Mouse (Mus musculus): ENCODE data around the gene Nrgn. TPM values are rescaled to one million over a fixed set of nuclear protein-coding genes. Genes with fewer than 3 reads are reported as not detected.

The Nrgn gene
- total and polyA plus RNA-seq, 3 experiments = 149 to 2,443 (median 474) TPM

DNA sequence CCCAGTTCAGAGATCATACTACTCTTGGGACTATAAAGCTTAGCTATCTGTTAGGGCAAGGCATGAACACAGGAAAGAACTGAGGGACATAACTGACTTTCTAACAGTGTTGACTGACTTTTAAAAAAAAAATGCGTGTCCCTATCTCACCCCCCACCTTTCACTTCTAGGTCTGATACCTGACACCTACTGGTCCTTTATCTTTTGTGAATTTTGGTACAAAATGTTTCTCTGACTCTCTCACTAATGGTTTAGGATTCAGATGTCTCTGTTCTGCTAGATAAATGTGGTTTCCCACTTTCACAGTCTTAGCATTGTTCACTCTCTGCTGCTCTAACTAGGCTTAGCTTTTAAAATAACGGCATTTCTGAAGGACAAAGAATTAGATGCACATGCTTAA, 39.3 kb upstream of the Nrgn start:
- no peak for DNase-seq (ENCODE audit: low spot score)
- no peaks in the 10 kb centered on the region for H3K36me3 ChIP-seq (replicated peaks)
- no peak overlapping the region for H3K4me3 ChIP-seq (ENCODE audit: low read depth, low read length)
- H3K27me3 ChIP-seq (ENCODE audit: insufficient read depth, low read length) = no peaks in the 10 kb centered on the region
- TF ChIP-seq TAL1 (conservative IDR thresholded peaks at IDR 0.05; ENCODE audit: low read depth, low read length) (peak; percentile 58), GATA2 (IDR thresholded peaks at IDR 0.05; ENCODE audit: borderline replicate concordance, low read depth, low read length) (no peak), CTCF (IDR thresholded peaks at IDR 0.05; ENCODE audit: low read depth, low read length) (no peak), GATA1 (IDR thresholded peaks at IDR 0.05; ENCODE audit: borderline replicate concordance, low read length) (no peak), POLR2AphosphoS5 (IDR thresholded peaks at IDR 0.05; ENCODE audit: insufficient replicate concordance, low read depth, low read length) (no peak)
- peaks cover 53% of the 10 kb centered on the region for H3K4me1 ChIP-seq (ENCODE audit: insufficient read depth, low read depth, low read length)
- peaks cover 5% of the 10 kb centered on the region for H3K9me3 ChIP-seq (replicated peaks)
- peak; percentile 69 for ATAC-seq (ENCODE audit: extremely low read depth, insufficient number of reproducible peaks, low FRiP score, poor library complexity, severe bottlenecking)

DNA sequence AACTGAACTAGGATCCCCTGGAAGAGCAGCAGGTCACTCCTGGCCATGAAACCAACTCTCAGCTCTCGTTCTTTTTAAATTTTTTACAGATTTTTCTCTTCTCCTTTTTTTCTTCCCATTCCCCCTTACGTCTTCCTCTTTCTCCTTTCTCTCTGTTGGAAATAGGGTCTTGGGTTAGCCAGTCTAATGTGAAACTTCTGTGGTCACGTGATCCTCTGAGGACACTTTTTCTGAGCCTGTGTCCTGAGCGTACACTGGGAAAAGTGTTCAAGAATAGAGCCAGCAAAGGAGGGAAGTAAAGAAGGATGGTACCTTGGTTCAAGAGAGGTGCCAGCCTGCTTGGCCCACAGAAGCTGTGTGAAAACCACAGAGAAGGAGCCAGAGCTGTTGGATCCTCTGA, 37.7 kb upstream of the Nrgn start:
- no peaks in the 10 kb centered on the region for H3K27me3 ChIP-seq (ENCODE audit: insufficient read depth, low read length)
- ATAC-seq (ENCODE audit: extremely low read depth, insufficient number of reproducible peaks, low FRiP score, poor library complexity, severe bottlenecking) = no peak
- H3K4me1 ChIP-seq (ENCODE audit: insufficient read depth, low read depth, low read length) = peaks cover 45% of the 10 kb centered on the region
- no peak overlapping the region for H3K4me3 ChIP-seq (ENCODE audit: low read depth, low read length)
- no peak for DNase-seq (ENCODE audit: low spot score)
- H3K36me3 ChIP-seq (replicated peaks) = no peaks in the 10 kb centered on the region
- H3K9me3 ChIP-seq (replicated peaks) = peaks cover 5% of the 10 kb centered on the region
- no peak for TF ChIP-seq TAL1 (conservative IDR thresholded peaks at IDR 0.05; ENCODE audit: low read depth, low read length)
- TF ChIP-seq GATA1 (IDR thresholded peaks at IDR 0.05; ENCODE audit: borderline replicate concordance, low read length) = no peak
- no peak for TF ChIP-seq POLR2AphosphoS5 (IDR thresholded peaks at IDR 0.05; ENCODE audit: insufficient replicate concordance, low read depth, low read length)
- no peak for TF ChIP-seq CTCF (IDR thresholded peaks at IDR 0.05; ENCODE audit: low read depth, low read length)
- no peak for TF ChIP-seq GATA2 (IDR thresholded peaks at IDR 0.05; ENCODE audit: borderline replicate concordance, low read depth, low read length)

DNA sequence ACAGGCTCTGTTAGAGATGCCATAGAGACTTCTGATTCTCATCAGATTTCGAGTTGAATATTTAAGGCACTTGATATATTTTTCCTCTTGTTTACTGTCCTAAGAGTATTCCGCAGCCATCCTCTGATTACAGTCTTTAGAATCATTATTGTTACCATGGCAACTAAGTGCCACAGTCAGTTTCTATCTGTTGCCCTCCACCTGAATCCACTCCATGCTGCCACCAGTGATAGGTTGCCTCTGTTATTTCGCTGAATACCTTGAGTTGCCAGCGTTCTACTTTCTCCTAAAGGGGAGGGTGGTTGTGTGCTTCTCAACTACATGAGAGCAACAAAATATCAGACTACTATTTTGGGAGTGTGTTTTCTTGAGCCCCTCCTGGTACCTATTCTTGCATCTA, 34.0 kb upstream of the Nrgn start:
- TF ChIP-seq CTCF (IDR thresholded peaks at IDR 0.05; ENCODE audit: low read depth, low read length) (no peak), TAL1 (conservative IDR thresholded peaks at IDR 0.05; ENCODE audit: low read depth, low read length) (no peak), GATA1 (IDR thresholded peaks at IDR 0.05; ENCODE audit: borderline replicate concordance, low read length) (no peak), POLR2AphosphoS5 (IDR thresholded peaks at IDR 0.05; ENCODE audit: insufficient replicate concordance, low read depth, low read length) (no peak), GATA2 (IDR thresholded peaks at IDR 0.05; ENCODE audit: borderline replicate concordance, low read depth, low read length) (no peak)
- H3K4me1 ChIP-seq (ENCODE audit: insufficient read depth, low read depth, low read length) = peaks cover 20% of the 10 kb centered on the region
- H3K36me3 ChIP-seq (replicated peaks) = no peaks in the 10 kb centered on the region
- H3K4me3 ChIP-seq (ENCODE audit: low read depth, low read length) = no peak overlapping the region
- ATAC-seq (ENCODE audit: extremely low read depth, insufficient number of reproducible peaks, low FRiP score, poor library complexity, severe bottlenecking) (no peak), DNase-seq (ENCODE audit: low spot score) (no peak)
- peaks cover 5% of the 10 kb centered on the region for H3K9me3 ChIP-seq (replicated peaks)
- H3K27me3 ChIP-seq (ENCODE audit: insufficient read depth, low read length) = no peaks in the 10 kb centered on the region

DNA sequence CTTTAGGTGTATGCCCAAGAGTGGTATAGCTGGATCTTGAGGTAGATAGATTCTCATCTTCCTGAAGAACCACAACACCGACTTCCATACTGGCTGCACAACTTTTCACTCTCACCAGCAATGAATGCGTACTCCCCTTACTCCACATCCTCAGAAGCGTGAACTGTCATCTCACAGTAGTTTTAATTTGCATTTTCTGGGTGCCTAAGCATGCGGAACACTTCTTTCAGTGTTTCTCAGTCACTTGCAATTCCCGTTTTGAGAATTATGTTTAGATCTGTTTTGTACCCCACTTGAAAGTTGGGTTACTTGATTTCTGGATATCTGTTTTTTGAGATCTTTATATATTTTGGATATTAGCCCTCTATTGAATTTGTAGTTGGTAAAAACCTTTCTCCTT, 30.9 kb upstream of the Nrgn start:
- Histone ChIP-seq H3K27me3 (ENCODE audit: insufficient read depth, low read length) (no peaks in the 10 kb centered on the region), H3K36me3 (replicated peaks) (no peaks in the 10 kb centered on the region), H3K9me3 (replicated peaks) (no peaks in the 10 kb centered on the region), H3K4me1 (ENCODE audit: insufficient read depth, low read depth, low read length) (peaks cover 8% of the 10 kb centered on the region), H3K4me3 (ENCODE audit: low read depth, low read length) (no peak overlapping the region)
- DNase-seq (ENCODE audit: low spot score) (no peak), ATAC-seq (ENCODE audit: extremely low read depth, insufficient number of reproducible peaks, low FRiP score, poor library complexity, severe bottlenecking) (no peak)
- TF ChIP-seq GATA1 (IDR thresholded peaks at IDR 0.05; ENCODE audit: borderline replicate concordance, low read length) (no peak), POLR2AphosphoS5 (IDR thresholded peaks at IDR 0.05; ENCODE audit: insufficient replicate concordance, low read depth, low read length) (no peak), GATA2 (IDR thresholded peaks at IDR 0.05; ENCODE audit: borderline replicate concordance, low read depth, low read length) (no peak), TAL1 (conservative IDR thresholded peaks at IDR 0.05; ENCODE audit: low read depth, low read length) (no peak), CTCF (IDR thresholded peaks at IDR 0.05; ENCODE audit: low read depth, low read length) (no peak)

DNA sequence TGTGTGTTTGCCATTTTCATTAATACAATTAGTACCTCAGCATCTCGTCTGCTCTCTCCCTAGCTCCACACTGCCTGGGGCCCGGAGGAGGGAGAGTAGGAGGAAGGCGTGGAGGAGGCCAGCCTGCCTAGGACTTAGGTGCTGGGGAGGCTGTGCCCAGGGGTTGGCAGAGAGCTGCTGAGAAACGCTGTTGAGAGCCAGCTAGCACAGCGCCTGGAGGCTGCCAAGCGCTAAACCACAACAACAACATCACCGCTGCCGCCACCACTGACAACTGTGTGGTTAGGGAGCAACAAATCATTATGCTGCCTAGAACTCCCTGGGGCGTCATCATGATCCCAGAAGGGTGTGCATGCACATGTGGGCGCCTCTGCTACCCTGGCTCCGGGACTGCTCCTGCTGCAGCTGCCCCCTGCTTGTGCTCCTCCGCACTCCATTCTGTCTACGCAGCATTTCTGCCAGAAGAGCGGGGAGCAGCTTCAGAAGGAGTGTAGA, 23.8 kb upstream of the Nrgn start:
- DNase-seq (ENCODE audit: low spot score) = no peak
- Histone ChIP-seq H3K4me3 (ENCODE audit: low read depth, low read length) (no peak overlapping the region; the same call in 1 of the 2 replicates), H3K4me1 (ENCODE audit: insufficient read depth, low read depth, low read length) (peaks cover 51% of the 10 kb centered on the region), H3K27me3 (ENCODE audit: insufficient read depth, low read length) (no peaks in the 10 kb centered on the region), H3K9me3 (replicated peaks) (no peaks in the 10 kb centered on the region), H3K36me3 (replicated peaks) (peaks cover 3% of the 10 kb centered on the region)
- TF ChIP-seq POLR2AphosphoS5 (IDR thresholded peaks at IDR 0.05; ENCODE audit: insufficient replicate concordance, low read depth, low read length) (no peak), CTCF (IDR thresholded peaks at IDR 0.05; ENCODE audit: low read depth, low read length) (no peak), GATA2 (IDR thresholded peaks at IDR 0.05; ENCODE audit: borderline replicate concordance, low read depth, low read length) (no peak), TAL1 (conservative IDR thresholded peaks at IDR 0.05; ENCODE audit: low read depth, low read length) (no peak), GATA1 (IDR thresholded peaks at IDR 0.05; ENCODE audit: borderline replicate concordance, low read length) (no peak)
- no peak for ATAC-seq (ENCODE audit: extremely low read depth, insufficient number of reproducible peaks, low FRiP score, poor library complexity, severe bottlenecking)

DNA sequence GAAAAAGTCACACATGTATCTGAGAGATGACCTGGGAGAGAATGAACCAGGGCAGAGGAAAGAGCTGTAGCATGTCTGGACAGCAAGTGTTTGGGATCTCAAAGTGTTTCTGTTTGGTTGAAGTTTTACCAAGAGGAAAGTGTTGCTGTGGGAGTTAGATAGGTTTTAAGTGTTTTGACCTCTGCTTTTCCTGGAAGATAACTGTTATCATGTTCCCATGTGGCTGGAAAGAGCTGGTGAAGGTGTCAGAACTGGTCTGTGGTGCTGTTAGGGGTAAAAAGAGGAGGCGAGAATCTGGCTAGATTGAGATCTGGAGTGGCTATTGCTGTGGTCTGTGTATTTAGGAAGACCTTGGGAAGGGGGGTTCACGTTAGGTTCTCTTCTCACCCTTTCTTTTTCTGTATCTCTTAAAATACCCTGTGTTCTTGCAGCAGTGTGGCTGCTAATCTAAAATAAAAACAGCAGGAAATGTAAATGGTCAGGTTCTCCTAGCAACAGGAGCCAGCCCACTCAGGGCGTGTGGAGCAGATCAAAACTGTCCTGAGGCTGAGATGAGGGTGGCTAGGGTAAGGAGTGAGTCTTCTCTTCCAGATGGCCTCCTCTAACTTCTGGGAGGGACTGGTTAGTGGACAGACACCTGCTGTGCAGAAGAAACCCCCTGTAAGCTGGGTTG, 19.6 kb upstream of the Nrgn start:
- TF ChIP-seq TAL1 (conservative IDR thresholded peaks at IDR 0.05; ENCODE audit: low read depth, low read length) (peak; percentile 59), GATA1 (IDR thresholded peaks at IDR 0.05; ENCODE audit: borderline replicate concordance, low read length) (no peak)
- Histone ChIP-seq H3K36me3 (replicated peaks) (peaks cover 3% of the 10 kb centered on the region), H3K9me3 (replicated peaks) (no peaks in the 10 kb centered on the region), H3K27me3 (ENCODE audit: insufficient read depth, low read length) (no peaks in the 10 kb centered on the region), H3K4me1 (ENCODE audit: insufficient read depth, low read depth, low read length) (peaks cover 90% of the 10 kb centered on the region), H3K4me3 (ENCODE audit: low read depth, low read length) (peak overlapping the region; percentile 5; the same call in 1 of the 2 replicates)
- DNase-seq (ENCODE audit: low spot score) = no peak
- peak; percentile 30 for ATAC-seq (ENCODE audit: extremely low read depth, insufficient number of reproducible peaks, low FRiP score, poor library complexity, severe bottlenecking)
